Mouse (Mus musculus) midbrain, embryonic 11.5 days (tissue): ENCODE data around the gene Cybb. TPM values are rescaled to one million over a fixed set of nuclear protein-coding genes. Genes with fewer than 3 reads are reported as not detected.
A peak's percentile ranks its signal among the peaks of the same experiment; 100 is the strongest.
"Not testable (repeated sequence)": the region's sequence is repeated elsewhere in the genome, so short reads cannot be mapped to it uniquely, and the experiment has no call there.

Experiments used
- ATAC-seq: fragments of 200-750 bp; cut with Nextera tagmentation; 2 replicates; pipeline ENCODE4 v1.8.0; 2017; ENCODE audit warnings: moderate TSS enrichment, moderate library complexity; ENCODE audit not compliant: low FRiP score
- DNase-seq: peaks from one replicate; pipeline ENCODE4 v3.0.0; 2015; ENCODE audit warnings: low spot score; ENCODE audit errors: missing footprints
- H3K27ac ChIP-seq: fragments of 300-500 bp; sonication (generic); 2 replicates; pipeline ENCODE4 v1.5.1; 2014; ENCODE audit warnings: low read depth, low read length
- H3K27me3 ChIP-seq: fragments of 300-500 bp; sonication (generic); 2 replicates; pipeline ENCODE4 v1.6.1; 2014; ENCODE audit warnings: mild to moderate bottlenecking, low read length, moderate library complexity, mixed read lengths; ENCODE audit not compliant: control insufficient read depth, insufficient read depth
- H3K36me3 ChIP-seq: fragments of 300-500 bp; sonication (generic); 2 replicates; pipeline ENCODE4 v1.6.1; 2014; ENCODE audit warnings: mild to moderate bottlenecking, low read length, moderate library complexity, mixed read lengths; ENCODE audit not compliant: control insufficient read depth, insufficient read depth
- H3K4me1 ChIP-seq: fragments of 300-500 bp; sonication (generic); 2 replicates; pipeline ENCODE4 v1.6.1; 2014; ENCODE audit warnings: low read length; ENCODE audit not compliant: control insufficient read depth, insufficient read depth
- H3K4me2 ChIP-seq: fragments of 300-500 bp; sonication (generic); 2 replicates; pipeline ENCODE4 v1.6.1; 2014; ENCODE audit warnings: mild to moderate bottlenecking, moderate library complexity
- H3K4me3 ChIP-seq: fragments of 300-500 bp; sonication (generic); 2 replicates; pipeline ENCODE4 v1.5.1; 2014; ENCODE audit warnings: low read depth, low read length
- H3K9ac ChIP-seq: fragments of 300-500 bp; sonication (generic); 2 replicates; pipeline ENCODE4 v1.6.1; 2014; ENCODE audit warnings: low read length
- H3K9me3 ChIP-seq: fragments of 300-500 bp; sonication (generic); 2 replicates; pipeline ENCODE4 v1.6.1; 2016; ENCODE audit warnings: low read length; ENCODE audit not compliant: control insufficient read depth
- WGBS: fragments of 180-500 bp; shearing (Covaris S2); extraction: QIAGEN DNeasy Blood & Tissue Kit; methylation state at CpG from one replicate; pipeline ENCODE4 v1.1.7; 2014; 5-methylcytosine and 5-hydroxymethylcytosine counted together
- polyA plus RNA-seq: library from polyadenylated mRNA; unstranded; fragments of >200 nt; fragmentation: Nextera tagmentation; extraction: Ambion mirVana; gene quantifications from 2 replicates; pipeline ENCODE4 v1.2.1, GENCODE M21; 2014

Gene Cybb
- polyA plus RNA-seq = 1.1 and 1.4 TPM in 2 replicates

DNA sequence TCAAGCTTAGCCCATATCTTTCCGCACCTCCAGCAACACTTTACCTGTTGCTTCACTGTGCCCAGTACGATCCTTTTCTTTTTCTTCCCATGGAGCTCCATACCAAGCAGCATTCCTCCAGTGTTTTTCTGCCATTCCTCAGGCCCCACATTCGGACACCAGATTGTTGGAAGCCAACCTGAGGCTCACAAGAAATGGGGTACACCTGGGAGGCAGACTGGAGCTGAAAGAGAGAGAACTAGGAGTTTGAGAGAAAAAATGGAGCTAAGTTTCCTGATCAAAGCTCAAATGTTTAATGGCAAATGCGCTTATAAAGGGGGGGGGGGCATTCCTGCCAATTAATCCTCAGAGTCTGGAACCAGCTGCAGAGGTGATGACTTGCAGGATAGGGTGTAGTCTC, at the start of gene Cybb:
TSS of gene Cybb (minus strand) at position 101 of the 400 bp plus-strand sequence.
- H3K27me3 ChIP-seq = no peaks in the 10 kb centered on the region
- no peak for ATAC-seq
- 90% methylated on average over 4 of the region's 4 CpGs for WGBS

DNA sequence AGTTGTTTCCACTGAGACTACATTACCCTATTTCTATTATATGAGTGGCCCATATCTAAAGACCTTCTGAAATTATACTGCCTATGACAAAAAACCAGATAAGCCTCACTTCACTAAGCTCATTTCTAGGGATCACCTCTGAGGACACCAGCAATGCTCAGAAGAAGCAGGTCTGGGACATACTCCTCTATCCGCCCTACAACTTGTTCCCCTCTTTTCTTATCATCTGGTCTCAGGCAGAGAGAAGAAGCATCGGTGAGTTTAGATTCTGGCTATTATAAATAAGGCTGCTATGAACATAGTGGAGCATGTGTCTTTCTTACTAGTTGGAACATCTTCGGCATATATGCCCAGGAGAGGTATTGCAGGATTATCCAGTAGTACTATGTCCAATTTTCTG, 49.3 kb upstream of the Cybb start:
- H3K4me2 ChIP-seq = no peak overlapping the region
- no peaks in the 10 kb centered on the region for H3K4me1 ChIP-seq
- no peak for DNase-seq
- no peak for ATAC-seq
- no peak overlapping the region for H3K9ac ChIP-seq
- no peaks in the 10 kb centered on the region for H3K9me3 ChIP-seq
- no peaks in the 10 kb centered on the region for H3K27me3 ChIP-seq
- no peak overlapping the region for H3K4me3 ChIP-seq
- 86% methylated on average over 3 of the region's 3 CpGs for WGBS
- H3K36me3 ChIP-seq = no peaks in the 10 kb centered on the region
- no peak overlapping the region for H3K27ac ChIP-seq

More for the DNA sequence above, at the start of gene Cybb:
- Histone ChIP-seq H3K9me3 (no peaks in the 10 kb centered on the region), H3K4me1 (no peaks in the 10 kb centered on the region), H3K4me2 (no peak within 1 kb of the TSS), H3K27ac (no peak within 1 kb of the TSS), H3K36me3 (no peaks in the 10 kb centered on the region), H3K4me3 (no peak within 1 kb of the TSS), H3K9ac (no peak within 1 kb of the TSS)
- no peak for DNase-seq

DNA sequence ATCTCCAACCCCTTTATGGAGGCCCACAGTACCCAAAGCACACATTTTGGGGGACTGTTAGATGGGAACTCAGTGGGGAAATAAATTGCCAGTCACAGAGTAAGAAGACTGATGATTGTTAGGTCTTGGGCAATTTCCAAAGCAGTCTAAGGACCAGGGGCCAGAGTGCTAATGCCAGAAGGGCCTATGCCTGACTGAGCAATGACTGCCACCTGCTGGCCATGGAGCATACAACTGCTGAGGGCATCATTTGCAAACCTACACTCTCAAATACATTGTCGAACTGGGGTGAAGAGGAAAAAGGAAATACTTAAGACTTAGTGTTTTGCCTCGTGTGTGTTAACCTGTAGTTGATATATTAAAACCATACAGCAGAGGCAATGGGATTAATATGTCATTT, 32.4 kb upstream of the Cybb start:
- H3K27ac ChIP-seq, H3K27me3 ChIP-seq, H3K9ac ChIP-seq, H3K9me3 ChIP-seq, H3K4me2 ChIP-seq, H3K4me1 ChIP-seq, H3K4me3 ChIP-seq, H3K36me3 ChIP-seq: not testable (repeated sequence)
- 0 out of 2 replicates have a peak, but pooled peaks have one; percentile 30 for ATAC-seq
- peak; percentile 83 for DNase-seq
- WGBS = 49% methylated on average over 2 of the region's 2 CpGs

DNA sequence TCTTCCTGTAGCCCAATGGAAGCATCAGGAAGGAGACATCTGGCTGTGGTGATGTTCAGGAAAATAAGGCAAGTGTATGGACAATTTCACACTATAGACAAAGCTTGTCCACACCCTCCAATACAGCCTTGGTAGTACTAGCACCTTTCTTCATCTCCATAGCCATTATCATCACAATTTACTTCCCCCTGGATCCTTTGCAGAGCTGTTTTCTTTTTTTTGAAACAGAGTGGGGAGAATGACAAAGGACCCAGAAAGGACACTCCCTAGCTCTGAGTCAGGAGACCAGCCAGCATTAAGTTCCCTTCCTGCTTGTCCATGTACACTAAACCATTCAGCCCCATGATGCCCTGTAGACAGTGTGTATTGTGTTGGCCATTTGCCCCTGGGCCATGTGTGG, 30.0 kb upstream of the Cybb start:
- DNase-seq, H3K9me3 ChIP-seq, H3K4me1 ChIP-seq, H3K27me3 ChIP-seq, H3K9ac ChIP-seq, H3K4me2 ChIP-seq, H3K27ac ChIP-seq, ATAC-seq, H3K4me3 ChIP-seq, H3K36me3 ChIP-seq: not testable (repeated sequence)

DNA sequence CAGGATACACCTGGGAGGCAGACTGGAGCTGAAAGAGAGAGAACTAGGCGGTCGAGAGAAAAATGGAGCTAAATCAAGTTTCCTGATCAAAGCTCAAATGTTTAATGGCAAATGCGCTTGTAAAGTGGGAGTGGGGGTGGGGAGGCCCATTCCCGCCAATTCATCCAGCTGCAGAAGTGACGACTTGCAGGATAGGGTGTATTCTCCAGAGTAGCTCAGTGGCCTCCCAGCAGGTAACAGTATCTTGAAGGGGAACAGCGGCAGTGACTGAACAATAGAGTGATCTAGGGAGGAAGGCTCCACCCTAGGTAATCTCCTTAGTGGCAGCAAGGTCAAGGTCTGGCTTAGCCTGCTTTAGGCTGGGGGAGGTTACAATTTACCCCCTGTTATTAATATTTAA, 12.5 kb downstream of the Cybb start:
- ATAC-seq = not testable (repeated sequence)
- 81% methylated on average over 6 of the region's 6 CpGs for WGBS

DNA sequence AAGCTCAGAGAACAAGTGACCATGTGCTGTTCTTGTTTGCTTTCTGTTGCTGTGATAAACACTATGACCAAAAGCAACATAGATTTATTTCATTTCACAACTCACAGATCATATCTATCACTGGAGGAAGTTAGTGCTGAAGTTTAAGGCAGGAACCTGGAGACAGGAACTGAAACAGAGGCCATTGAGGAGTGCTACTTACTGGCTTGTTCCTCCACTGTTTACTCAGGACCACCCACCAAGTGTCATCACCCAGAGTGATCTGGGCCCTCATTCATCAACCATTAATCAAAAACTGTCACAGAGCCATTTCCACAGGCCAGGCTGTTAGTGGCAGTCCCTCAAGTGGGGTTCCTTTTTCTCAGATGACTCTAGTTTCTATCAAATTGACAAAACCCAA, 13.1 kb downstream of the Cybb start:
- H3K9me3 ChIP-seq = no peaks in the 10 kb centered on the region
- H3K36me3 ChIP-seq = no peaks in the 10 kb centered on the region
- H3K9ac ChIP-seq = no peak overlapping the region
- no peak overlapping the region for H3K4me2 ChIP-seq
- H3K27ac ChIP-seq = no peak overlapping the region
- H3K4me3 ChIP-seq = no peak overlapping the region
- no peak for DNase-seq
- no peak for ATAC-seq
- peaks cover 7% of the 10 kb centered on the region for H3K27me3 ChIP-seq
- H3K4me1 ChIP-seq = no peaks in the 10 kb centered on the region

More for the DNA sequence above, 12.5 kb downstream of the Cybb start:
- not testable (repeated sequence) for H3K9me3 ChIP-seq, H3K27ac ChIP-seq, DNase-seq, H3K4me2 ChIP-seq, H3K36me3 ChIP-seq, H3K27me3 ChIP-seq, H3K9ac ChIP-seq, H3K4me1 ChIP-seq, H3K4me3 ChIP-seq

DNA sequence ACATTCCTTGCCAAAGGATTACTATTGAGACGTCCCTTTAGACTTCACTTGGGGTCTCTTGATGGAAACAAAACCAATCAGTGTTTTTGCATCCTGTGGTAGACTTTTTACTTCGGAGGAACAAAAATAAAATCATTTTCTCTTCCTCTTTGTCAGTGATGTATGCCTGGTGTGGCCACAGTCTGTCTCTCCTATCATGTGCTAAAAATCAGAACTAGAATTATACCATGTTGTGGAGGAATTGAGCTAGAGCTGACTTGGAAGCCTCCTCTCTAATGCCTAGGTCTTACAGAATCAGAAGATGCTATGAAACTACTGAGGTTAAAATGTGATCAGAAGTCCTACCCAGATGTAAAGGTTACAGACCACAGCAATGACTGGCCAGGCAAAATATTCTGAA, 13.8 kb downstream of the Cybb start:
- Histone ChIP-seq H3K27ac (no peak overlapping the region), H3K4me1 (no peaks in the 10 kb centered on the region), H3K36me3 (no peaks in the 10 kb centered on the region), H3K4me3 (no peak overlapping the region), H3K27me3 (peaks cover 7% of the 10 kb centered on the region), H3K9me3 (no peaks in the 10 kb centered on the region), H3K9ac (no peak overlapping the region), H3K4me2 (no peak overlapping the region)
- DNase-seq (no peak), ATAC-seq (no peak)
- 72% methylated on average over 2 of the region's 2 CpGs for WGBS

DNA sequence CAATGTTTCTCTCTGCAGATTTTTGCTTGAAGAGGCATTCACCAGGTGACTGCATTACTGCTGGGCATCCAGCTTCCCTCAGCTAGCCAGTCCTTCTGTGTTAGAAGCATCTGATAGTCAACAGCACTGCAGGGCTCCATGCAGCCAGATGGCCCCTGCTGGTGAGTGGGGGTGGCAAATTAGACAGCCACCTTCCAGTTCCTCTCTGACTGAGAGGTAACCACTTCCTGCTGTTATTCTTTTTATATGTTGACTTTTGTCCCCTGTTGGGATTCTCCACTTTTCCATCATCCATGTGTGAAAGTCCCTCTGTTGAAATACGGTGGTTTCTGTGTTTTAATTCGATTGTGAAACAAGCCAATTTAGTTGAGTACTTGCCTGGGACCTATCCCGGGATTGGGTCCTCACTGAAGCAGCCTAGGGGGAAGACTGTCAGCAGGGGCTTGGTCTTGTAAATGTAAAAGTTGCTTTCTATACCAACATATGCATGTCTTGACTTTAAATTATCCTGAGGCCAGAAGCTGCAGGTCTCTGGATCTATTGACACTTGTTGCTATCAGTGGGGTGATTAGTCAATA, 16.7 kb downstream of the Cybb start:
- peaks cover 7% of the 10 kb centered on the region for H3K27me3 ChIP-seq
- H3K9ac ChIP-seq = no peak overlapping the region
- no peak overlapping the region for H3K4me3 ChIP-seq
- no peaks in the 10 kb centered on the region for H3K36me3 ChIP-seq
- 48% methylated on average over 3 of the region's 3 CpGs for WGBS
- DNase-seq = no peak
- ATAC-seq = no peak
- H3K27ac ChIP-seq = no peak overlapping the region
- H3K9me3 ChIP-seq = no peaks in the 10 kb centered on the region
- no peak overlapping the region for H3K4me2 ChIP-seq
- H3K4me1 ChIP-seq = no peaks in the 10 kb centered on the region

DNA sequence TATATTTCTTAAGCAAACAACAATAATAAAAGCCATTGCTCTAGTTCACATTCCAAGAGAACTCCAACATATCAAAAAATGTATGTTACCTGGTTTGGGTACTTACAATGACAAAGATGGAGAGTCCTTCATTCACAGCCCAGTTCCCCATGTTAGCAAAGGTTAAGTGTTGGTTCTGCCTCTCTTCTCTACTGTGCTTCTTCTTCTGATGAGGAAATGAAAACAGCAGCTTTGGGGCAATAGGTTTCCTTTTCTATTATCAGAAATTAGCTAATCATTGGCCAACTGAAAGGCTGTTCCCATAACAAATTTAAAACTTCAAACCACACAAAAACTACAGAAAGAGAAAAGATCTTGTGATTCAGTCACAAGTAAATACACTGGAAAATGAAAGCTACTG, 18.5 kb downstream of the Cybb start:
- ATAC-seq = no peak
- no peak overlapping the region for H3K9ac ChIP-seq
- no peak overlapping the region for H3K27ac ChIP-seq
- H3K4me3 ChIP-seq = no peak overlapping the region
- no peaks in the 10 kb centered on the region for H3K36me3 ChIP-seq
- H3K4me2 ChIP-seq = no peak overlapping the region
- peaks cover 2% of the 10 kb centered on the region; the same call in 1 of the 2 replicates for H3K27me3 ChIP-seq
- no peak for DNase-seq
- H3K9me3 ChIP-seq = no peaks in the 10 kb centered on the region
- no peaks in the 10 kb centered on the region for H3K4me1 ChIP-seq

DNA sequence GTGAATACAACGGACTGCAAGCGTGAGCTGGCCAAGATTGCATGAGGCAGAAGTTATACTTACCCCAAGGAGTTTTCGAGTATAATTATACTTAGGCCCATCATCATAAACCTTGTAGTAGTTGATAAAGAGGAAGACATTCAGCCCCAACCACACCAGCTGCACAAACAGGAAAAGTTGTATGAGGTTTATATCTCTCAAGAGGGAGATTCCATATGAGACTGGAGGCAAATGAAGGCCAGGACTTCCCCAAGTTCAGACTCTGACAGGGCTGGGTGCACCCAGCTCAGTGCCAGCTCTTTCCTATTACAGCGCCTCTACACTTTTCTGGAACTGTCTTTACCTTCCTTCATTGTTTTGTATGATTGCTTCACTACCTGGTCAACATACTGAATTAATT, 20.6 kb downstream of the Cybb start:
- H3K4me1 ChIP-seq = no peaks in the 10 kb centered on the region
- WGBS = 91% methylated on average over 4 of the region's 4 CpGs
- DNase-seq (no peak), ATAC-seq (no peak)
- H3K27me3 ChIP-seq = no peaks in the 10 kb centered on the region
- no peak overlapping the region for H3K9ac ChIP-seq
- no peak overlapping the region for H3K4me3 ChIP-seq
- H3K27ac ChIP-seq = no peak overlapping the region
- H3K36me3 ChIP-seq = no peaks in the 10 kb centered on the region
- no peaks in the 10 kb centered on the region for H3K9me3 ChIP-seq
- no peak overlapping the region for H3K4me2 ChIP-seq
